Mouse (Mus musculus) Patski (cell line): Measurements from ENCODE around the gene Rara. TPM values are rescaled to one million over a fixed set of nuclear protein-coding genes. Genes with fewer than 3 reads are reported as not detected.

Source experiments
- ATAC-seq: fragments of 100-300 bp; one replicate; pipeline ENCODE4 v1.8.0; 2021
- CTCF ChIA-PET: fragments of 350-600 bp; sonication (Branson Sonifier 250); formaldehyde crosslinking; loops from one replicate; lab custom pipeline; 2022; ENCODE audit warnings: inconsistent platforms; lab: Charles Lee
- POLR2A ChIA-PET: fragments of 350-600 bp; sonication (Branson Sonifier 250); formaldehyde crosslinking; loops from one replicate; lab custom pipeline; 2022; ENCODE audit warnings: antibody characterized with exemption, inconsistent platforms; lab: Charles Lee
- DNase-seq: peaks from one replicate; pipeline ENCODE4 v3.0.0-alpha.2; 2011; ENCODE audit warnings: low read depth, low spot score
- H3K27me3 ChIP-seq: fragments of 371-371 bp; one replicate; pipeline ENCODE4 v1.5.1; 2021
- CTCF ChIP-seq: fragments of 100-300 bp; IDR thresholded peaks from one replicate; pipeline ENCODE4 v1.5.1; 2021
- in situ Hi-C: fragments of 300-500 bp; cut with MboI; formaldehyde crosslinking; loops from 3 replicates; pipeline ENCODE4 v1.11.1; 2018; ENCODE audit warnings: low pct_unique_long_range_greater_than_20kb, mixed read lengths
- polyA plus RNA-seq: library from polyadenylated mRNA; unstranded; gene quantifications from one replicate; pipeline ENCODE4 v1.2.3, GENCODE M21; 2021

Gene Rara
- polyA plus RNA-seq, 1 experiment from 2014 or later, result 31.2 TPM

- no peaks in the 10 kb centered on the region for H3K27me3 ChIP-seq
- CTCF ChIA-PET, result no interaction called here
- no peak for DNase-seq
- in situ Hi-C loops, result no loop called here
- POLR2A ChIA-PET, result interaction anchor here (0.7 to 1.7 kb wide), 3 partner anchors 11 to 21 kb away, joined by 4 to 6 read pairs (median 6); no protein-coding TSS in a partner anchor
- no peak for ATAC-seq
- TF ChIP-seq CTCF, result no peak
Measured at GRCm38 (mm10) chr11:98942555-98942922, 14.9 kb downstream of the Rara start.

- no peak for ATAC-seq
- TF ChIP-seq CTCF, result no peak
- no peak for DNase-seq
- in situ Hi-C loops, result no loop called here
- ChIA-PET CTCF (interaction anchor here (1.0 kb wide), 1 partner anchor 10 kb away, joined by 3 read pairs; no protein-coding TSS in a partner anchor), POLR2A (interaction anchor here (0.7 to 0.9 kb wide), 3 partner anchors 9 to 20 kb away, joined by 3 to 6 read pairs (median 3); no protein-coding TSS in a partner anchor)
- H3K27me3 ChIP-seq, result no peaks in the 10 kb centered on the region
Measured at GRCm38 (mm10) chr11:98942923-98943641, 15.5 kb downstream of the Rara start.

DNA sequence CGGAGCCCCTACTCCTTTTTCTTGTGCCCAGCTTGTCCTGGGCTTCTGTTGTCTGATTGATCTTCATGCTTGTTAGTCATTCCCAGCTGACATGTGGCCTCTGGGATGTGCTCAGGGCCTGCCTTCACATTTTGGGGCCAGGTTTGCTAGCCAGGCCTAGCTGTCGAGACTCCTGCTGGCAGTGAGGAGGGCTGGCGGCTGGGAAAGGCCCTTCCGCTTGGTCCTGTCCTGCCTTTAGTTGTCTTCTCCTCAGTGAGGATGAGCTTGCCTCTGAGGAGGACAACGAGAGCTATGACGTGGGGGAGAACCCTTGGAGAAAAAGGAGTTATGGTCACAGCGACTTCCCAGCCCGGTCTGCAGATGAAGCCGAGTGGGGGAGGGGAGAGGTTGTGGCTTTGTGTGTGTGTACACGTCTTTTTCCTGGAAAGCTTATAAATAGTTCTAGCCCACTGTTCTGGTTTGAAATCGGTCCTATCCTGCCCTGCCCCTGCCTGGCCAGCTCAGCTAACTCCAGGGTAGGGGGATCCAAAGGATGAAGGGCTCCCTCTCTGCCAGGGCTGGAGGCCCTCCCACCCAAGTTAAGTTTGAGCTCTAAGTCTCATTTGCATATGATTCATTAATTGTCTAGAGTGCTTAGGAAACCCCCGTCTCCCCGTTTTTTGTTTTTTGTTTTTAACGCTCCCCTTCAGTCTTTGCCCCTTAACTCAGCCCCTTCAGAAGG, 16.3 kb downstream of the Rara start:
- ATAC-seq (no peak), DNase-seq (no peak)
- ChIA-PET CTCF (interaction anchor here (1.0 to 1.5 kb wide), 2 partner anchors 10 to 11 kb away, joined by 3 to 6 read pairs; no protein-coding TSS in a partner anchor), POLR2A (interaction anchor here (0.7 to 0.9 kb wide), 2 partner anchors 8 to 19 kb away, joined by 3 read pairs; no protein-coding TSS in a partner anchor)
- no peaks in the 10 kb centered on the region for H3K27me3 ChIP-seq
- TF ChIP-seq CTCF, result no peak
- in situ Hi-C loops, result no loop called here

- in situ Hi-C loops, result no loop called here
- H3K27me3 ChIP-seq, result no peaks in the 10 kb centered on the region
- CTCF ChIA-PET, result interaction anchor here (0.7 to 1.5 kb wide), 2 partner anchors 9 to 1507 kb away, joined by 3 to 6 read pairs; no protein-coding TSS in a partner anchor
- no peak for ATAC-seq
- POLR2A ChIA-PET, result interaction anchor here (0.7 kb wide), 1 partner anchor 8 kb away, joined by 3 read pairs; no protein-coding TSS in a partner anchor
- DNase-seq, result no peak
- TF ChIP-seq CTCF, result no peak
Measured at GRCm38 (mm10) chr11:98944897-98945604, 17.4 kb downstream of the Rara start.

GRCm38 (mm10) chr11:98945605-98945977, 18.0 kb downstream of the Rara start:
- no peak for DNase-seq
- CTCF ChIA-PET, result interaction anchor here (0.7 to 1.5 kb wide), 2 partner anchors 9 to 1507 kb away, joined by 3 to 6 read pairs; no protein-coding TSS in a partner anchor
- POLR2A ChIA-PET, result interaction anchor here (0.7 kb wide), 1 partner anchor 9 kb away, joined by 3 read pairs; no protein-coding TSS in a partner anchor
- in situ Hi-C loops, result no loop called here
- H3K27me3 ChIP-seq, result no peaks in the 10 kb centered on the region
- no peak for TF ChIP-seq CTCF
- ATAC-seq, result no peak

- CTCF ChIA-PET, result interaction anchor here (0.8 kb wide), 1 partner anchor 16 kb away, joined by 3 read pairs; no protein-coding TSS in a partner anchor
- no peak for TF ChIP-seq CTCF
- POLR2A ChIA-PET, result no interaction called here
- DNase-seq (no peak), ATAC-seq (no peak)
- no peaks in the 10 kb centered on the region for H3K27me3 ChIP-seq
- in situ Hi-C loops, result no loop called here
Measured at GRCm38 (mm10) chr11:98947969-98948569, 20.5 kb downstream of the Rara start.

GRCm38 (mm10) chr11:98949242-98949957, 21.8 kb downstream of the Rara start:
- no peak for DNase-seq
- ATAC-seq, result no peak
- in situ Hi-C loops, result no loop called here
- TF ChIP-seq CTCF, result no peak
- CTCF ChIA-PET, result interaction anchor here (1.0 to 1.5 kb wide), 2 partner anchors 9 to 23 kb away, joined by 3 read pairs; no protein-coding TSS in a partner anchor
- POLR2A ChIA-PET, result interaction anchor here (0.6 to 1.0 kb wide), 2 partner anchors 7 to 20 kb away, joined by 3 to 4 read pairs; no protein-coding TSS in a partner anchor
- no peaks in the 10 kb centered on the region for H3K27me3 ChIP-seq

- POLR2A ChIA-PET, result interaction anchor here (1.0 to 1.5 kb wide), 2 partner anchors 8 to 14 kb away, joined by 3 to 4 read pairs; no protein-coding TSS in a partner anchor
- CTCF ChIA-PET, result interaction anchor here (1.0 to 1.5 kb wide), 2 partner anchors 10 to 22 kb away, joined by 3 read pairs; no protein-coding TSS in a partner anchor
- no peaks in the 10 kb centered on the region for H3K27me3 ChIP-seq
- DNase-seq (no peak), ATAC-seq (no peak)
- TF ChIP-seq CTCF, result no peak
- in situ Hi-C loops, result no loop called here
Measured at GRCm38 (mm10) chr11:98949958-98950460, 22.4 kb downstream of the Rara start.

GRCm38 (mm10) chr11:98950484-98950883, 22.9 kb downstream of the Rara start:
- H3K27me3 ChIP-seq, result no peaks in the 10 kb centered on the region
- ChIA-PET POLR2A (interaction anchor here (1.0 to 1.5 kb wide), 2 partner anchors 9 to 13 kb away, joined by 3 to 4 read pairs; no protein-coding TSS in a partner anchor), CTCF (interaction anchor here (1.0 to 1.6 kb wide), 3 partner anchors 9 to 21 kb away, joined by 3 read pairs; no protein-coding TSS in a partner anchor)
- no peak for TF ChIP-seq CTCF
- ATAC-seq (no peak), DNase-seq (no peak)
- in situ Hi-C loops, result no loop called here
